Mouse (Mus musculus) forelimb bud, embryonic 11.5 days (tissue): ENCODE data around the gene Glod4.

ENCODE experiments used
- DNase-seq: peaks from one replicate; pipeline ENCODE4 v3.0.0-alpha.2; 2012; ENCODE audit warnings: low read depth, low spot score

Gene Glod4

DNA sequence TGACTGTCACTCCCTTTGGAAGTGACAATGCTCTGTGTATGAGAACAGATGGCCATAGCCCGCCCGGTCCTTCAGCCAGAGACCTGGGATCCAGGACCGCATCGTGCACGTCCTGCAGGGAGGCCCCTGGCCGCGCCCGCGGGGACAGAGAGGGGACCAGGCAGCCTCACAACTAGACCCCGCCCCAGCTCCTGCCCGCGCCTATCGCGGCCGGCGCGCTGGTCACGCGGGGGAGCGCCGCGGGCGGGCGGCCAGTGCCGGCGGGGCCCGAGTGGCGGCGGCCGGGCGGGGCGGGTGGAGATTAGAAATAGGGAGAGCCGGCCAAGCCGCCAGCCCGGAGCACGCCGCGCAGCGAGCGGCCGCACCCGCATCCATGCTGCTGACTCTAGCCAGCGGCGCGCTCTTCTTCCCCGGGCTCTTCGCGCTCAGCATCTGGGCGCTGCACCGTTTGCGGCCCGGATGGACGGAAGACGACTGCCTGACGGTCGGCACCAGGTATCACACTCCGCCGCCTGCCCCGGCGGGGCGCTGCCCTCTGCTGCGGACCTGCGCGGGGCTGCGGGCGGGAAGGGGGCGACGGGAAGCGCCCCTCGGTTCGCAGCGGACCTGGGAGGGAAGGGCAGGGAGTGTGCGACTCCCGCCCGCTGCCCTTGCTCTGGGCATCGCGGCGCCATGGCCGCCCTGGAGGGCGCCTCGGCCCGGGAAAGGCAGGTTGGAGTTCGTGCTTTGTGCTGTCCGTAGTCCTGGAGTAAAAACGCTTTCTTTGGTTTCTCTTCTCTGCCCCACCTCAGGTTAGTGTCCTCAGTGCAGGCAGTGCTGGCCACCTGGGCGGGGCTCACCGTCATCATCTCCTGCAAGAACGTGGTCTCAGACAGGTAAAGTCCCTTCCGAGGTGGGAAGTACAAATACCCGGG is 41.5 kb downstream of the Glod4 start:
- DNase-seq, result peak; percentile 62

- DNase-seq, result no peak
These were observed 46.5 kb downstream of the Glod4 start for GRCm38 (mm10) chr11:76196977-76197469.

DNA sequence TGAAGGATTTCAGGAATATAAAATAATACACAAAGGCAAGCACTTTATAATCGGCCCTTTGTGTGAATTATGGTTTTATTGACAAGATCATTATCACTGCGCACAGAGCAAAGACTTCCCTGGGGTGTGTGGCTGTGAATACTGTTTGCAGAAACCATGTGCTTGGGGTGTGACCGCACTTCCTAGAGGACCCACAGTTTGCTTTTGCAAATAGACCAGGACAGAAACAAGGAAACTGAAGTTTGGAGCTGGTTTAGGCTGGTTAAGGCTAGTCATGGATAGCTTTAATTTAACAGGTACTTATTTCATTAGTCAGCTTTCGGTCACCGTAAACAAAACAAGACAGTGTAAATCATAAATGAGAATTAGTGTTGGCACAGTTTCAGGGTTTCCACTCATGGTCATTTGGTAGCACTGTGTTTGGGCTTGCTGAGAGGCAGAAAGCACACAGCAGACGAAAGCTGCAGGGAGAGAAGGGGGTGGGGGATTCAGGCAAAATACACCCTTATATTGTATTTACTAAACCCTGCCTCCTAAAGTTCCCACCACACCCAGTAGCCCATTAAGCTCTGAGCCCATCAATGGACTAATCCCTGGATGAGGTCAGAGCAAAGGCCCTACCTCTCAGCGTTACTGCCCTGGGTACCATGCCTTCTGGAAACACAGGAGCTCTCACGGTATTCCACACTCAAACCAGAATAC is 47.1 kb downstream of the Glod4 start:
- no peak for DNase-seq

DNA sequence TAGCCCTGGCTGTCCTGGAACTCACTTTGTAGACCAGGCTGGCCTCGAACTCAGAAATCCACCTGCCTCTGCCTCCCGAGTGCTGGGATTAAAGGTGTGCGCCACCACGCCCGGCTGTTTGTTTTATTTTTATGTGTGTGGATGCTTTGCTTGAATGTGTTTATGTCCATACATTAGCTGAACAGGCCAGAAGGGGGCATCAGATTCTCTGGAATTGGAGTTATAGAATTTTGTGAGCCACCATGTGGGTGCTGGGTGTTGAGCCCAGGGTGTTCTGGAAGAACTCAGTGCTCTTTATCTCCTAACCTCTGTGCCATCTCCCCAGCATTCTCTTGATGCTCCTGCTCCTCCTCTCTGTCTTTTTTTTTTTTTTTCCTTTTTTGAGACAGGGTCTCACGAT is 56.6 kb downstream of the Glod4 start:
- DNase-seq, result no peak

- DNase-seq, result no peak
These were observed 59.8 kb downstream of the Glod4 start for GRCm38 (mm10) chr11:76183745-76184144.

- no peak for DNase-seq
These were observed 63.4 kb downstream of the Glod4 start for GRCm38 (mm10) chr11:76180146-76180540.

DNA sequence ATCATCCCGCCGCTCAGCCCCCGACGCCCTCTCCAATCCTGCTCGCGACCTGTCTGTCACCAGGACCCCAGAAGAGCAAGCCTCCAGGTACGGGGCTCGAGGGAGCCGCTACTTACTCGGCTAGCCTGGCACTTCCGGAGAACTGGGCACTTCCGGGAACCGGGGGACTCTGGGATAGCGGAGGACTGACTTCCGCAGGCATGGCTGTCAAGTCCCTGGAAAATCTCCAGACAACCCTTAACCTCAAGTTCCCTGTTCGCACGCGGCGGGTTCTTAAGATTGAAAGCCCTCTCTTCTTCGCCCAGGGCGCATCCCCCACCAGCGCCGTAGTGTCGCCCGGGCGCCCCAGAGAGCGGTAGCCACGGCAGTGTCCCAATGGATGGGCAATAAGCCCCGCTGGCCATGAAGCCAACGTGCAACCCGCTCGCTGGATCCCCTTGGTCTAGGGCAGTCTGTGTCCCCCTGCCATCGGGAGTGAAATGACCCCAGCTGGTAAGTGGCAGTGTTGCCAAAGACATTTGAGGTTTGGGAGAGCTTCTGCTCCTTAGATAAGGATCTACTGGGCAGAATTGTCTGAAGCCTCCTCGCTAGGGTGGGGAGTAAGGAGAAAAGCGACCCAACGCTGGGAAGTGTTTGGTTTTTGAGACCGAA is 63.9 kb downstream of the Glod4 start, which contains the start of the genes Vps53 and Fam57a:
Vps53 (minus strand) TSS at position 153 of the 651 bp plus-strand sequence.
Fam57a (plus strand) TSS at position 177 of the 651 bp plus-strand sequence.
- DNase-seq, result peak; percentile 76

DNA sequence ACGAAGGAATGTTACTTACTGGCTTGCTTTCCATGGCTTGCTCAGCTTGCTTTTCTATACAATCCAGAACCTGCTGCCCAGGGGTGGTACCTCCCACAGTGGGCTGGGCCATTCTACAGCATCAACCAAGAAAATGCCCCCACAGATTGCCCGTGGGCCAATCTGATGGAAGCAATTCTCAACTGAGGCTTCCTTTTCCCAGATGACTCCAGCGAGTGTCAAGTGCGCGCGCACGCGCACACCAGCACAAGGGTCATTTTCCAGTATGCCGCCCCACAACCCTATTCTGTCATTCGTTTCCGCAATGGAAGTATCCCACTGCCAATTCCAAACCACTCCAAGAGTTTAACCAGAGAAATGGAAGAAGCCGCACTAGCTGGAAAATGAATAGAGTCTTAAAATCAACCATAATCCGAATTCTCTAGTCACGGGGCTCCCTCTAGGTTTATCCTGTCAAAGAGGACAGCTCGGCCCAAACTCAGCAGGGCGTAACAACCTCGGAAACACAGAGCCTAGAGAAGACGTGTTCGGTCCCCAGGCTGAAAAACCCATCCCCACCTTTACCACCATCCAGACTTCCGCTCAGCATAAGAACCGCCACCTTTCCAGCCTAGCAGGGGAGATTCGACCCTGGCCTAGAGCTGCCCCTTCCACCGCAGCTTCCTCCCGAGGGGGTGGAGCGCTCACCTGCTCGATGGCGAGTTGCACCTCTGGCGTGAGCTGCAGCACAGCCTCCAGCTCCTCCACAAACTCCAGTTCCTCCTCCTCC is 64.6 kb downstream of the Glod4 start:
- peak; percentile 32 for DNase-seq

DNA sequence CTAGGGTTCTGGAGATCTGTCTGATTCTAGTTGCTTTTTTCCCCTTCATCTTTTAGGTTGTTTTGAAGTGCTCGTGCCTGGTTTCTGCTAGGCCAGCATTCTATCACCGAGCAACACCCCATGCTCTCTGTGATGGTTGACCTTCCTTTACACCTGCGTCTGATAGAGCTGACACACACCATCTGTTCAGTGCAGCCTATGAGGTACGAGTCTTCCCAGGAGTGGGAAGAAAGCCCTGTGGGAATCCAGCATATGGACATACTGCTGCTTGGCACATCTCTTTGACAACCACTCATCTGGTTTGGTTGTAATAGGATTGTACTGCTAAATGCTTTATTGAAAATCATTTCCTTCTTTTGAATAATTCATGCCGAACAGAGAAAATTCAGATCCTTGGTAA is 73.3 kb downstream of the Glod4 start:
- DNase-seq, result no peak

GRCm38 (mm10) chr11:76168976-76169375 is 74.5 kb downstream of the Glod4 start:
- no peak for DNase-seq

GRCm38 (mm10) chr11:76167079-76167765 is 76.3 kb downstream of the Glod4 start:
- DNase-seq, result peak; percentile 74

GRCm38 (mm10) chr11:76166657-76167056 is 76.9 kb downstream of the Glod4 start:
- DNase-seq, result no peak

DNA sequence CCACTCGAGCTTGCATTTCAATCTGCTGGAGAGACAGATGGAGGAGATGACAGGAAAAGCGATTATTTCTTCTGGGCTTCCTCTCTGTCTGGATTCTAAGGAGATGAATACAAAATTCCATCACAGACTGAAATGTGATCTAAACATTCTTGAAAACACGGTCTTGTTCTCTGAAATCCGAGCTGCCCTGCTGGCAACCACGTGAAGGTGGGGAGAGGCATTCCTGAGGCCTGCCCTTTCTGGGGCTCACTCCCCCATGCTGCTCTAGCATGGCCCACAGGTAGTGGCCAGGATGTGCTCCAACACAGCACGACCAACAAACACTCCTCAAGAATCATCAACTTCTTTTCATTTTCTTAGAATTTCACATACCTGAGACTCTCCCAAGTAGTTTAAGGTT is 83.3 kb downstream of the Glod4 start:
- DNase-seq, result peak; percentile 16

- no peak for DNase-seq
These were observed 85.2 kb downstream of the Glod4 start for GRCm38 (mm10) chr11:76158375-76158774.

DNA sequence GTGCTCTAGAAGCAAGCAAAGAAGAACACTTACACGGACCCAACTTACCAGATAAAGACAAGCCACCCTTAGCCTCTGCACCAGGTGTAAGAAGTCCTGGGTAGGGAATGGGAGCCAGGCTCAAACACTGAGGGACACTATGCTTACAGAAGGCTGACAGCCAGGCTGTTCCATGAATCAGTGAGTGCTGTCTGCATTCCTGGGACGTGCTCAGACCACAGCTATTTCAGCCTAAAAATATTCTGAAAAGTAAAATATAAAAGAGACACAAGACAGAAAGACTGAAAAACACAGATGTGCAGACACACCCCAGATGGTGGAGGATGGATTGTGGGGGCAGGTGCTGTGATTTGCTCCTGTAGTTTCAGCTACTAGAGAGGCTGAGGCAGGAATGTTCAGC is 88.7 kb downstream of the Glod4 start:
- no peak for DNase-seq

- no peak for DNase-seq
These were observed 89.3 kb downstream of the Glod4 start for GRCm38 (mm10) chr11:76154200-76154599.

GRCm38 (mm10) chr11:76153236-76153951 is 90.1 kb downstream of the Glod4 start:
- no peak for DNase-seq

GRCm38 (mm10) chr11:76150980-76151379 is 92.5 kb downstream of the Glod4 start:
- DNase-seq, result no peak

GRCm38 (mm10) chr11:76148055-76149008 is 95.2 kb downstream of the Glod4 start:
- no peak for DNase-seq
